Comparison of ENCODE assay signal across 10 mouse cellular contexts in the genomic region with DNA sequence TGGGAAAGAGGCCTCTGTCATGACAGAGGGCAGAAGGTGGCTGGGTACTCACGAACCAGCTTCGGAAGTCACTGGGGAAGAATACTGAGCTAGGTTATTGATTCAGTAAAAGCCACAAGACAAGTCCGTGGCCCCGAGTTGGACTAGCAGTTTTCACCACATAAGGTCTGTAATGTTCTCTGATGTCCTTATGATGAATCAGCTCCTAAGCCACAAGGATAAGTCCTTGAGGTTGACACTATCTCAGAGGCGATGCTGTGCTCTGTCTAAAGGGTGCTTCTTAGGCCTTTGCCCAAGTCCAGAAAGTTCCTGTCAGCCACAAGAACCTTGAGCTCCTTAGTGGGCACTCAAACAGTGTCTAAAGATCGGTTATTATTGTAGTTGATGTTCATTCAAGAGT. TPM values are rescaled to one million over a fixed set of nuclear protein-coding genes. Genes with fewer than 3 reads are reported as not detected.
DNase-seq lines count a peak whose midpoint lies in the region; ATAC-seq and TF ChIP-seq lines count a peak whose summit lies in the region.
"Had no signal": no experiment of that assay in that cellular context is flagged by ENCODE, and none has a peak within 500 bp of the region (broad histone marks: within the 10 kb centered on the region; RNA-seq: fewer than 3 reads in every experiment).

No protein-coding gene starts in this region.

- no peaks in the 10 kb centered on the region for H3K79me2 ChIP-seq in heart, adult 2 months (replicated peaks; ENCODE audit: control insufficient read depth, insufficient read depth, low read length)

- peaks cover 11% of the 10 kb centered on the region for H3K4me1 ChIP-seq in heart, adult 2 months (ENCODE audit: control insufficient read depth, insufficient read depth, low read length)
- no peaks in the 10 kb centered on the region; the same call in 1 of the 2 replicates for H3K4me1 ChIP-seq in liver, embryonic 16.5 days (ENCODE audit: control insufficient read depth, low read depth, low read length)
- peaks cover 12% of the 10 kb centered on the region for H3K4me1 ChIP-seq in liver, embryonic 12.5 days

- no peak overlapping the region; the same call in 1 of the 2 replicates for H3K4me3 ChIP-seq in heart, adult 2 months
- H3K4me3 ChIP-seq in liver, embryonic 16.5 days (ENCODE audit: low read depth, low read length) = no peak overlapping the region
- H3K4me3 ChIP-seq in liver, embryonic 12.5 days = no peak overlapping the region
- H3K4me3 ChIP-seq: kidney, embryonic 15.5 days had no signal

- no peak overlapping the region for H3K9ac ChIP-seq in heart, adult 2 months (ENCODE audit: low read depth, low read length)
- no peak overlapping the region for H3K9ac ChIP-seq in liver, embryonic 16.5 days (ENCODE audit: low read depth, low read length)
- no peak overlapping the region for H3K9ac ChIP-seq in liver, embryonic 12.5 days
- H3K9ac ChIP-seq: kidney, embryonic 15.5 days had no signal

- intact Hi-C loops in heart, adult 2 months (cut with DNase I) = loop anchor here (2.0 to 5.0 kb wide), 3 partner anchors 17 to 50 kb away; partner anchors contain the start of genes Entpd1 and Tctn3

- H3K27ac ChIP-seq in heart, adult 2 months = peak overlapping the region; percentile 87
- no peak overlapping the region for H3K27ac ChIP-seq in liver, embryonic 16.5 days (ENCODE audit: low read length)
- no peak overlapping the region for H3K27ac ChIP-seq in liver, embryonic 12.5 days
- H3K27ac ChIP-seq: kidney, embryonic 15.5 days had no signal

- H3K9me3 ChIP-seq in liver, embryonic 16.5 days (replicated peaks; ENCODE audit: control insufficient read depth, low read length) = no peaks in the 10 kb centered on the region
- no peaks in the 10 kb centered on the region for H3K9me3 ChIP-seq in liver, embryonic 12.5 days (replicated peaks)
- H3K9me3 ChIP-seq: kidney, embryonic 15.5 days had no signal

- no peaks in the 10 kb centered on the region for H3K27me3 ChIP-seq in heart, adult 2 months (ENCODE audit: control insufficient read depth, insufficient read depth, low read length)
- no peaks in the 10 kb centered on the region for H3K27me3 ChIP-seq in liver, embryonic 16.5 days (ENCODE audit: control insufficient read depth, insufficient read depth, low read depth, low read length)
- H3K27me3 ChIP-seq in liver, embryonic 12.5 days (replicated peaks) = peaks cover 10% of the 10 kb centered on the region; the same call in 1 of the 2 replicates

- no peak for DNase-seq in heart, adult 2 months
- no peak for DNase-seq in heart, postnatal 4 days
- DNase-seq in ovary, adult 18-20 months (ENCODE audit: low spot score) = peak; percentile 48
- no peak for DNase-seq in ovary, postnatal 14 days (ENCODE audit: low spot score)
- DNase-seq in frontal cortex, postnatal 10 days (ENCODE audit: low spot score in 2 of 2) = no peak
- DNase-seq: cerebellum, adult 11 months; heart, postnatal 36 days had no signal

- no peak for ATAC-seq in liver, embryonic 16.5 days (ENCODE audit: low read depth)
- no peak for ATAC-seq in liver, embryonic 12.5 days

- H3K4me2 ChIP-seq in liver, embryonic 16.5 days (ENCODE audit: low read depth, low read length) = 0 out of 2 replicates have a peak overlapping the region, but pooled peaks have one; percentile 47
- no peak overlapping the region for H3K4me2 ChIP-seq in liver, embryonic 12.5 days

- TF ChIP-seq CTCF in heart, adult 2 months (IDR thresholded peaks at IDR 0.05) = no peak

- WGBS in heart, adult 2 months = 86% methylated on average over 6 of the region's 6 CpGs
- 55% methylated on average over 6 of the region's 6 CpGs for whole genome bisulfite sequencing in liver, embryonic 16.5 days (ENCODE audit: insufficient replicate concordance)
- 54% methylated on average over 6 of the region's 6 CpGs for WGBS in liver, embryonic 12.5 days (ENCODE audit: insufficient replicate concordance)

- TF ChIP-seq POLR2A in heart, adult 2 months (IDR thresholded peaks at IDR 0.05; ENCODE audit: insufficient read depth, low read depth, low read length) = no peak

- H3K36me3 ChIP-seq in heart, adult 2 months (ENCODE audit: control insufficient read depth, insufficient read depth, low read length) = no peaks in the 10 kb centered on the region; the same call in 1 of the 2 replicates
- no peaks in the 10 kb centered on the region for H3K36me3 ChIP-seq in liver, embryonic 16.5 days (ENCODE audit: control insufficient read depth, insufficient read depth)
- H3K36me3 ChIP-seq in liver, embryonic 12.5 days = no peaks in the 10 kb centered on the region
- H3K36me3 ChIP-seq: kidney, embryonic 15.5 days had no signal

- no peak for TF ChIP-seq EP300 in heart, adult 2 months (IDR thresholded peaks at IDR 0.05; ENCODE audit: insufficient read depth, low read depth, low read length)

RNA-seq across cellular contexts. Expression of gene Entpd1, which starts 49.7 kb away (rescaled TPM):
- 10 to 100 TPM; 22.1 to 26.4 TPM for total RNA-seq in heart, adult 2 months (2021)
- polyA plus RNA-seq in heart, adult 2 months (2012; rRNA removed) = 13.0 and 18.6 TPM in 2 replicates
- total RNA-seq in heart, postnatal 4 days (2021) = 10 to 100 TPM; 32.3 to 33.3 TPM
- polyA plus RNA-seq in liver, embryonic 16.5 days (2015; fragmentation: Nextera tagmentation; extraction: Ambion mirVana) = 4.7 and 5.9 TPM in 2 replicates
- polyA plus RNA-seq in liver, embryonic 12.5 days (2016; fragmentation: Nextera tagmentation; extraction: Ambion mirVana) = 2.6 TPM in 2 replicates

RNA-seq across cellular contexts. Expression of gene Tctn3, which starts 49.8 kb away (rescaled TPM):
- 1 to 10 TPM; 6.5 to 7.6 TPM for total RNA-seq in heart, adult 2 months (2021)
- 7.7 and 10.5 TPM in 2 replicates for polyA plus RNA-seq in heart, adult 2 months (2012; rRNA removed)
- total RNA-seq in heart, postnatal 4 days (2021) = 1 to 10 TPM; 7.3 to 7.8 TPM
- 1.3 and 1.6 TPM in 2 replicates for polyA plus RNA-seq in liver, embryonic 16.5 days (2015; fragmentation: Nextera tagmentation; extraction: Ambion mirVana)
- polyA plus RNA-seq in liver, embryonic 12.5 days (2016; fragmentation: Nextera tagmentation; extraction: Ambion mirVana) = 3.6 and 3.9 TPM in 2 replicates
